Mouse (Mus musculus) olfactory bulb, adult 2 months (tissue): ENCODE measurements around the gene Isg20.

Source experiments
- CTCF ChIP-seq: fragments of 200-500 bp; IDR thresholded peaks from 2 replicates; pipeline ENCODE4 v1.5.1; 2012; ENCODE audit warnings: low read depth, mild to moderate bottlenecking, low read length, moderate library complexity; ENCODE audit not compliant: insufficient read depth
- POLR2A ChIP-seq: fragments of 200-500 bp; IDR thresholded peaks from 2 replicates; pipeline ENCODE4 v1.6.1; 2012; ENCODE audit warnings: mild to moderate bottlenecking, low read depth, low read length, moderate library complexity; ENCODE audit not compliant: insufficient read depth

- TF ChIP-seq CTCF, result no peak
- TF ChIP-seq POLR2A, result no peak
Observed at GRCm38 (mm10) chr7:78885404-78885803, 27.8 kb upstream of the Isg20 start.
